Mouse (Mus musculus) heart, postnatal 10 days (tissue): ENCODE measurements around the gene Atp6v0e. TPM values are rescaled to one million over a fixed set of nuclear protein-coding genes. Genes with fewer than 3 reads are reported as not detected.

Source experiments
- DNase-seq, 2 experiments: peaks; one replicate each; pipeline ENCODE4 v3.0.0; 2021
- intact Hi-C: fragments of 180-260 bp; cut with DNase I; formaldehyde crosslinking; loops from one replicate; pipeline ENCODE4 v1.15.1; 2025
- total RNA-seq, 2 experiments: library from RNA; stranded (reverse); gene quantifications; 2 replicates each; pipeline ENCODE4 v1.2.3; 2021

Gene Atp6v0e
- total RNA-seq, 2 experiments from 2014 or later = 87.1 to 87.8 TPM

GRCm38 (mm10) chr17:26708993-26709590 is 46.1 kb downstream of the Atp6v0e start:
- DNase-seq = no peak
- intact Hi-C loops = no loop called here

DNA sequence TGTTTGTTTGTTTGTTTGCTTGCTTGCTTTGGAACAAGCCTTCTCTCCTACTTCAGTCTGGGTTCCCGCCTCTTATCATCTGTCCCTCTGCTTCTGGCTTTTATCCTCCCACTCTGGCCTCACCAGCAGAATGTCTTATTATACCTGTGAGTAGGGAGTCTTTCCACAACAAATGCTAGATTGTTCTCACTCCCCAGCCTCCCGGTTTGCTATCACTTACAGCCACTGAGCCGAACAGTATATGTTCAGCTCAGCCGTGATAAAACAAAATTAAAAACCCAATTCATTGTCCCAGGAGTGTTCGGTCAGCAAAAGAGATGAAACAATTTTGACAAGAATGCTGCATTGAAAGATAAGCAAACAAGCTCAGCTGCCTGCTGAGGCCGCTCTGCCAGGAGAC is 47.0 kb downstream of the Atp6v0e start:
- intact Hi-C loops = loop anchor here (5.0 kb wide), 1 partner anchor 48 kb away; the partner anchor contains the start of gene Atp6v0e
- no peak for DNase-seq

DNA sequence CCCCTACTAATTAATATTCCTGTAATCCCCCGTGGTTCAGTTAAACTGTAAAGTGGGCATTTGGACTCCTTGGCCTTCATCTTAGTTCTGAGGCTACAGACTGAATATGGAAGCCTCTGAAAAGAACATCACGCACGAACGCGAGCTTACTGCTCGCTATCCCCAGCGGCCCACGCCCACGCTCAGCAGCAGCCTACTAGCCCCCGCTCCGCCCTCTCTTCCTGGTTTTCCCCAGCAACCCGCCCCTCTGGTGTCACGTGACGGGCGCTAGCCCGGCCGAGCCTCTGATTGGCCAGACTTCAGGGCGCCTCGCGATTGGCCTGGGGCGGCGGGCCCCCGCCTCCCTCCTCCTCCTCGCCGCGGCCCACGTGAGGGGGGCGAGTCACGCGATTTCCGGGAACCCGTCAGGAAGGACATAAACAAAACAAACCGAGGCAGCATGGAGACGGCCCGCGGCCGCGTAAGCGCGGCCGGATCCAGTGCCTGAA is 52.3 kb downstream of the Atp6v0e start, which contains the start of gene Crebrf:
TSS of gene Crebrf (plus strand) at position 380 of the 488 bp plus-strand sequence.
- peak; percentile 99 for DNase-seq
- intact Hi-C loops = loop anchor here (5.0 kb wide), 2 partner anchors 38 to 253 kb away; no protein-coding TSS in a partner anchor

- intact Hi-C loops = loop anchor here (5.0 kb wide), 2 partner anchors 39 to 254 kb away; no protein-coding TSS in a partner anchor
- peak; percentile 95 to 97 for DNase-seq
These were observed 53.1 kb downstream of the Atp6v0e start for GRCm38 (mm10) chr17:26715916-26716717.

DNA sequence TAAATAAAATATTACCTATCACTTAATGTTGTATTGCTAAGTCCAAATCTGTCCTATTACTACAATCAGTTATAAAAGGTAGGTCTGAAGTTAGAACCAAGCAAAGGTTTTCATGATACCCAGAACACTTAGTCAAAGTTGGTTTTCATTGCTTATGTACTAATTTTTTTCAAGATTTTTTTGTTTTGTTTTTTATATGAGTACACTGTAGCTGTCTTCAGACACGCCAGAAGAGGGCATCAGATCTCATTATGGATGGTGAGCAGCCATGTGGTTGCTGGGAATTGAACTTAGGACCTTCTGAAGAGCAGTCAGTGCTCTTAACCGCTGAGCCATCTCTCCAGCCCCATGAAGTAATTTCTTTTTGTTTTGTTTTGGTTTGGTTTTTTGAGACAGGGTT is 54.8 kb downstream of the Atp6v0e start:
- intact Hi-C loops = loop anchor here (5.0 kb wide), 2 partner anchors 41 to 256 kb away; no protein-coding TSS in a partner anchor
- DNase-seq = no peak

- DNase-seq = no peak
- intact Hi-C loops = loop anchor here (5.0 kb wide), 2 partner anchors 42 to 257 kb away; no protein-coding TSS in a partner anchor
These were observed 56.4 kb downstream of the Atp6v0e start for GRCm38 (mm10) chr17:26719405-26719804.

- intact Hi-C loops = no loop called here
- no peak for DNase-seq
These were observed 58.8 kb downstream of the Atp6v0e start for GRCm38 (mm10) chr17:26721802-26722201.

DNA sequence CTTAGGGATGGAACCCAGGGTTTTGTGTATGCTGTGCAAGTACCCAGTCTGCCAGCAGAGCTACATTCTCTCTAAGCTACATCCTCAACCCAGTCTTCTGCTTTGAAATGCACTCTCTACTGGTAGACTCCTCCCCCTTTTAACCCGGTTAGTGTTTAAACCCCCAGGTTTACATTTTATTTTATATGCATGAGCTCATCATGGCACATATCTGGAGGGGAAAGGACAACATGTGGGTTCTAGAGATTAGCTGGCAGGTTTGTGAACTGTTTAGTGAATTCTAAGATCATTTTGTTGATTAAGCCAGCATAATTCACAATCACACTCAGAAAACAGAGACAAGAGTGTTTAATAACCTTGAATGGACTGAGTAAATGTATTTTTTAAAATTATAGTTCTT is 61.8 kb downstream of the Atp6v0e start:
- DNase-seq = no peak
- intact Hi-C loops = no loop called here

DNA sequence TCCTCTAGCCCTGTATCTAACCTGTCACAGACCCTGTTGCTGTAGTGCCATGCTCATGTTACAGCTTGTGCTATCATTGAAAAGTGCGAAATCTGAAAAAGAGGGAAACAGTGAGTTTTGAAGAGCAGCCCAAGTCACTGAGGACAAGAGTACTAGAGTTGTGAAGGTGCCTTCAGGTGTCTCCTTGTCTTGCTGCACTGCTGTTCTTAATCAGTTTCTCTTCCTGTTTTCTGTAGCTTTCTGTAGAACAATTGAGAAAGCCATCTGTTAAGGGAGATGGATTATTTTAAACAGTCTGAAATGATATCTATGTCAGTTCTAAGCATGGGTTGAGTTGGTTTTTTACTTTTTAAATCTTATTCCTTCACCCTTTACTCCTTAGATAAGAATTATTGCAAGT is 63.6 kb downstream of the Atp6v0e start:
- intact Hi-C loops = no loop called here
- no peak for DNase-seq

- DNase-seq = peak in 1 of 2 experiments; percentile 30
- intact Hi-C loops = no loop called here
These were observed 64.2 kb downstream of the Atp6v0e start for GRCm38 (mm10) chr17:26727110-26727755.

- intact Hi-C loops = no loop called here
- no peak for DNase-seq
These were observed 79.5 kb downstream of the Atp6v0e start for GRCm38 (mm10) chr17:26742581-26742980.

- intact Hi-C loops = no loop called here
- DNase-seq = no peak
These were observed 80.3 kb downstream of the Atp6v0e start for GRCm38 (mm10) chr17:26743294-26743693.

Other genes starting within 250 kb of the Atp6v0e start
- 10 to 100 TPM; 23.8 to 24.3 TPM for gene Neurl1b, start 248.4 kb upstream of the Atp6v0e start, total RNA-seq
- 10 to 100 TPM; 84.4 to 87.8 TPM for gene Ergic1, start 101.7 kb upstream of the Atp6v0e start, total RNA-seq
- 100 to 1,000 TPM in 1 of 2 experiments, 10 to 100 TPM in 1; 60.1 to 100 TPM for gene Dusp1, start 101.1 kb upstream of the Atp6v0e start, total RNA-seq
- gene Crebrf, start 52.4 kb downstream of the Atp6v0e start, total RNA-seq = 10 to 100 TPM; 31.8 to 36.0 TPM
- gene Bnip1, start 117.8 kb downstream of the Atp6v0e start, total RNA-seq = 10 to 100 TPM; 35.7 to 38.2 TPM
- 10 to 100 TPM; 77.5 to 93.1 TPM for gene Nkx2-5, start 181.8 kb downstream of the Atp6v0e start, total RNA-seq